Mouse (Mus musculus): Measurements from ENCODE around the gene Cdc42ep5.
A peak's percentile ranks its signal among the peaks of the same experiment; 100 is the strongest.

The Cdc42ep5 gene

DNA sequence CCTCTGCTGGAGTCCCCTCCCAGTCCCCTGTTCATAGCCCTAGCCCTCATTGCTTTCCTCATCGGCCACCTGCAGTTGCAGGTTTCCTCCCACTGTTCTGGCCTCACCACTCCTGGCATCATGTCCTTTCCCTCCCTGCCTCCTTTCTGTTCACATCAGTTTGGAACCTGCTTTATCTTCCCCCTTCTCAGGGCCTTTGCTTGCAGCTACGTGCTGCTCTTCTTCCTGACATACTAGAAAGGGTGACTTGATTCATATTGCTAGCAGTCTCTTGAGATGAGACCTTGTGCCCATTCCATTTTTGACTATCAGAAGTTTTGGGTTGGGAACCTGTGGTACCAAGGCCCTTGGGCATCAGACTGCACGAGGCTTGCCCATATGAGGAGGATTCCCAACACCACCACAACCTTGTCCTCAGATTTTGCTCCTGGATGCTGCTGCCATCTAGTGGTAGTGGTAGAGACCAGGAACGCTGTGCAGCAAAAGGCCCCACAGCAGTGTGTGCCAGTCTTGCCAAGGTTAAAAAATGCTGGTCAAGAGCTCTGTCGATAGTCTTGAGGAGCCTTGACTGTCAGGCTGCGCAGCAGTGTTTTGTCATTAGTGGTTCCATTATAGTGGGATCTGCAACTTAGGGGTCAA, 19.0 kb downstream of the Cdc42ep5 start:
- peak; percentile 92 for DNase-seq

DNA sequence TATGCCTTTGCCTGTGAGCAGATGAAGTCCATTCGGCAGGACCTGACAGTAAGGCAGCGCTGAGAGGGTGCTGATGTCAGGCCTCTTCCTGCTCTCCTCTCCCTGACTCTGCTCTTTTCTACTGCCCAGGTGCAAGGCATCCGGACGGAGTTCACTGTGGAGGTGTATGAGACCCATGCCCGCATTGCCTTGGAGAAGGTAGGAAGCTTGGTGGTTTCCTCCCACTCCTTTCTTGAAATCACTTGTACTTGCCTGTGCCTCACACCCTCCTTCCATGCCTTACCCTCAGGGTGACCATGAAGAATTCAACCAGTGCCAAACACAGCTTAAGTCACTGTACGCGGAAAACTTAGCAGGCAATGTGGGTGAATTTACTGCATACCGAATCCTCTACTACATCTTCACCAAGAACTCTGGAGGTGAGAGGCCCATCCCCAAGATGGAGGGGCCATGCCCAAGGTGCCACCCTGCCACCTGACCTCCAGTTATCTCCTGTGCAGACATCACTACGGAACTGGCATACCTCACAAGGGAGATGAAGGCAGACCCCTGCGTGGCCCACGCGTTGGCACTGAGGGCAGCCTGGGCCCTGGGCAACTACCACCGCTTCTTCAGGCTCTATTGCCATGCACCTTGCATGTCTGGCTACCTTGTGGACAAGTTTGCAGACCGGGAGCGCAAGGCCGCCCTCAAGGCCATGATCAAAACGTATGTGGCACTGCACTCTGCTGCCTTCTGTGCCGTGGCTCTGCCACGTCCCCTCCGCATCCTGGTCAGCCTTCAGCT, 19.7 kb downstream of the Cdc42ep5 start:
- DNase-seq, result peak; percentile 91

DNA sequence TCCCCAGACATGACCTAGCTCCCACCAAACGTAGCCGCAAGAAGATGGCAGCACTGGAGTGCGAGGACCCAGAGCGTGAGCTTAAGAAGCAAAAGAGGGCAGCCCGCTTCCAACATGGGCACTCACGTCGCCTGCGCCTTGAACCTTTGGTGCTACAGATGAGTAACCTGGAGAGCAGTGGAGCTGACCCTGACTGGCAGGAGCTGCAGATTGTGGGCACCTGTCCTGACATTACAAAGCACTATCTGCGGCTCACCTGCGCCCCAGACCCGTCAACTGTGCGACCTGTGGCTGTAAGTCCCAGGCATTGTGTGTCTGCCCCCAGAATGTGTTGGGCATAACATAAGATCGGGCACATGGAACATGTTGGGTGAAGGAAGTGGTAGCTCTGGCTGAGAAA, 20.6 kb downstream of the Cdc42ep5 start:
- DNase-seq, result peak; percentile 87

DNA sequence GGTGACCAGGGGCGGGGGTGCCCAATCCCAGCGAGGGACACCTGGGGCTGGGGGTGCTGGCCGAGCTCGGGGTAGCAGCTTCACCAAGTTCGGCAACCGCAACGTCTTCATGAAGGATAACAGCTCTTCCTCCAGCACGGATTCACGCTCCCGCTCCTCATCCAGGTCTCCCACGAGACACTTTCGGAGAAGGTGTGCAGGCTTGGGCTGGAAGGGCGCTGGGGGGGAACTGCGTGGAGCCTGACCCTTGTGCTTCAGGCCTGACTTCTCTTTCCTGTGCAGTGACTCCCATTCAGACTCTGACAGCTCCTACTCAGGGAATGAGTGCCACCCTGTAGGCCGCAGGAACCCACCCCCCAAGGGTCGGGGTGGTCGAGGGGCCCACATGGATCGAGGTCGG, 21.2 kb downstream of the Cdc42ep5 start:
- DNase-seq, result peak; percentile 89

GRCm38 (mm10) chr7:4142796-4143445, 21.7 kb downstream of the Cdc42ep5 start:
- DNase-seq, result peak; percentile 85

DNA sequence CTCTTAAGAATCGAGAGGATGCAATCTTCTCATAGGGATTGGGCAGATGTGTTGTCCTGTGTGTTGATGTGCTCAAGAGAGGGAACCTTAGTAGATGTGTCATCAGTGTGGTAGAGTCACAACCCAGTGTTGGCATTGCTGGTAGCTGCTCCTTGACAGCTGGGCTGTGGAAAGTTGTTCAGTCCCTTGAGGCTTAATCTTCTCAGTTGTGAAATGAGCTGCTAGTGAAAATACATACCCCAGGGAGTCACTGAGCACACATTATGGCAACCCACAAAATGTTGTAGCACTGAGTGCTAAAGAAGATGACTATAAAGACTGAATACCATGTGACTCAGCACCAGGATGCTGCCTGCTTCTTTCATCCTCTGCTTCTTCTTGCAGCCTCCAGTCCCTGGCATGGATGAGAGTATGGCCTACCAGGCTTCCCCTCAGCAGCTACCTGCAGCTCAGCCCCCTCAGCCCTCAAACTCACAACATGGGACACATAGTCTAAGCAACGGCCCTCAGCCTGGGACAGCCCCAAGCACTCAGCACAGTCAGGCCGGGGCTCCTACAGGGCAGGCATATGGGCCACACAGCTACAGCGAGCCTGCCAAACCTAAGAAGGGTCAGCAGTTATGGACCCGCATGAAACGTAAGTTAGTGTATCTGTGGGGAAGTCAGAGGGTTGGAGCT, 22.9 kb downstream of the Cdc42ep5 start:
- DNase-seq, result peak; percentile 86

DNA sequence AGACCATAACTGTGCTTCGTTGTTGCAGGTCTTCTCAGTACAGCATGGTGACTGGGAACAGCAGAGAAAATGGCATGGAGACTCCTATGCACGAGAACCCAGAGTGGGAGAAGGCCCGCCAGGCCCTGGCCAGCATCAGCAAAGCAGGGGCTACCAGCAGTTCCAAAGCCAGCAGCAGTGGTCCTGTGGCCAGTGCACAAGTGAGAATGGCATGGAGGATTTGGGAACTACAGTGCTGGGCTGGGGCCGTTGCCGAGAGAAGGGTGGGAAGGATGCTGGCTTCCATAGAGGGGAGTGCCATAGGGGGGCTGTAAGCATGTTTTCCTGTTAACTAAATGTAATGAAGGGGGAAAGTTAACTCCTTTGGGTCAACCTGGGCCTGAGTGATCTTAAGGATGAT, 25.3 kb downstream of the Cdc42ep5 start:
- DNase-seq, result peak; percentile 87

- peak; percentile 83 for DNase-seq
Measured at GRCm38 (mm10) chr7:4138671-4139070, 26.0 kb downstream of the Cdc42ep5 start.

DNA sequence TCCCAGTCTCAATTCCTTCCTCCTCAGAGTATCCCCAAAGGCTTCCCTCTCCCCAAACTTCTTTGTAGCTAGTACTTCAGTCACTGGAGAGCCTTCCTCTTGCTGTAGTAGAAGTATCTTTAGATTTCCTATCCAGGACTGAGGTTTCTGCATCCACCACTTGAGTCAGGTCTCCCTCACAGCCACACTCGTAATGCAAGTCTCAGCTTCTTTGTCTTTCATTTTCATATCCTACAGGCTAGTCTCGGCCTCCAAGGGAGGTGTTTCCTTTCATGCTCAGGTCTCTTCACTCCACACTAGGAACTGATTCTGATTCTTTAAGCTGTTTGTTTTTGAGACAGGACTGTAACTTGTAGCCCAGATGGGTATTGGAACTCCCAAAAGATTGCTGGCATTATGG, 26.5 kb downstream of the Cdc42ep5 start:
- DNase-seq, result peak; percentile 80

- no peak for DNase-seq
Measured at GRCm38 (mm10) chr7:4137746-4138145, 26.9 kb downstream of the Cdc42ep5 start.

DNA sequence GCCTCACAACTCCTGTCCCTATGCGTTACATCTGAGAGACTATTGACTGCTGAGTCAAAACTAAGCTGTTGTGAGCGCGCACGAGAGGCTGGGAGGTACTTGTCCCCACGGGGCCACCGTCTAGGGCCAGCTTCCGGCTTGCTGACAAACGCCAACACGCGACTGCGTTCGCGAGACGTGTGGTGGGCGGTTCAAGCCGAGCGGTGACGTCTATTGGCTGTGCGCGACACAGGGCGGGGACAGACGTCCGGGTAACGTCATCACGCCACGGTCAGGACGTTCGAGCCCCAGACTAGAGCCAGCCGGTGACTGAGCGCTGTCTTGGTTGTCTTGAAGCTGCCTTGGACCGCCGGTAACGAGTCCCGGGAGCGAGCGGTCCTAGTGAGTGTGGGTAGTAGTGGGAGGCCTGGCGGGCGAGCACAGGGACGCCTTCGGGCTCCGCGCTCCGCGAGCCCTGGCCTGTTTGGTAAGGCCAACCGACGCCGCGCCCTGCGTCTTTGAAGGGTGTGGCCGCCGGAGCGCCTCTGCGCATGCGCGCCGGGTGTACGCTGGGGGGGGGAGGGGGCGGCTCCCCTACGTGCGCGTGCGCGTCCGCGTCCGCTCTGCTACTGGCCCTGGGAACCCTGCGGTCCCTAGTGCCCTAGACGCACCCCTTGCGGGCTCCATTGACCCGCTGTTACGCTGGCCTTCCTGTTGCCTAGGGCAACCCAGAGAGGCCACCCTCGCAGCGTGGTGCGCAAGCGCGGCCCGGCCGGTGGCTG, 27.7 kb downstream of the Cdc42ep5 start, which contains the start of gene Leng8:
Gene Leng8, plus strand, starts transcription at position 269 of the 761 bp plus-strand sequence.
- peak; percentile 100 for DNase-seq

GRCm38 (mm10) chr7:4136404-4136770, 28.3 kb downstream of the Cdc42ep5 start:
- no peak for DNase-seq

- DNase-seq, result peak; percentile 50
Measured at GRCm38 (mm10) chr7:4134911-4135310, 29.7 kb downstream of the Cdc42ep5 start.

DNA sequence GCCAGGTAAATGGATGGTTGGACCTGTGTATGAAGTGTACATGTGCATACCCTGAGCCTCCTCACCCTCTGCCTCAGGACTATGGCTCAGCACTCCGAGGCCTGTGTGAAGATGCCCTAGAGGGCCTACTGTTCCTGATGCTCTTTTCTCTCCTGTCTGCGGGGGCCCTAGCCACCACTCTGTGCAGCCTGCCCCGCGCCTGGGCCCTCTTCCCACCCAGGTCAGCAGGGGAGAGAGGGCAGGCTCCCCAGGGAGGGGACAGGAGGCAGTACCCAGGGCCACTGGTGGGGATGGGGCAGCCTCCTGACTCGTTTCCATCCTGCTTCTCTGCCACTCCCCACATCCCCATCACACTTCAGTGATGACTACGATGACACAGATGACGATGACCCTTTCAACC, 31.7 kb downstream of the Cdc42ep5 start:
- DNase-seq, result peak; percentile 85

DNA sequence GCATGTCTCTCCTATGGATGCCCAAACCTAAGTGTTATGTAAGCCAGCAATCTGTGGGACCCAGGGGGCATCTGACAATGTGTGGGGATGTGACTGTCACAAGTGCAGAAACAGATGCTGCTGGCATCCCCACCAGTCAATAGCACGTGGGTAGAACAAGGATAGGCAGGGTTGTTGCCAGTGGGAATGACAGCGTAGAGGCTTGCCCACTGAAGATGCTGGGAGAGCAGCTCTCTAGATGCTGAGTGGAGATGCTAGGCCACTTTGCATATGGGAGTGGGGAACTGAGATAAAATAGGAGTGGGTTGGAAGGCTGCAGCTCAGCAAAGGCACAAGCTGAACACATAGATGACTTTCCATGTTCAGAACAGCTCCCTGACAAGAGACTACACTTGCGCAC, 32.1 kb downstream of the Cdc42ep5 start:
- no peak for DNase-seq

DNA sequence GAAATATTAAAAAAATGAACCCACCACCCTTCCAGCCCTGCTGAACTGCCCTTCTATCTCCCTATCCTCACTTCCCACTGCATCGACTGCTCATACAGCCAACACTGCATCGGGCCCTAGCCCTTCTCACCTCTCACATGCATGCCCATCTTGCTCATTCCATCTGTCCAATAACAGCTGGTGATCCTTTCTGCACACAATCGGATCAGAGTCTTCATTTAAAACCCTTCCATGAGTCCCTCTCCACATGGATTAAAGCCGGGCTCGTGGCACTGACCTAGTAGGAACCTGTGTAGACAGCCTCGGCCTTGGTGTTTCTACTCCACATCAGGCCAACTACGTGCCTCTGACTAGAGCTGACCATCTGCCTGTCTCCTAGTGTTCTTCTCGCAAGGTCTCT, 32.7 kb downstream of the Cdc42ep5 start:
- DNase-seq, result no peak

DNA sequence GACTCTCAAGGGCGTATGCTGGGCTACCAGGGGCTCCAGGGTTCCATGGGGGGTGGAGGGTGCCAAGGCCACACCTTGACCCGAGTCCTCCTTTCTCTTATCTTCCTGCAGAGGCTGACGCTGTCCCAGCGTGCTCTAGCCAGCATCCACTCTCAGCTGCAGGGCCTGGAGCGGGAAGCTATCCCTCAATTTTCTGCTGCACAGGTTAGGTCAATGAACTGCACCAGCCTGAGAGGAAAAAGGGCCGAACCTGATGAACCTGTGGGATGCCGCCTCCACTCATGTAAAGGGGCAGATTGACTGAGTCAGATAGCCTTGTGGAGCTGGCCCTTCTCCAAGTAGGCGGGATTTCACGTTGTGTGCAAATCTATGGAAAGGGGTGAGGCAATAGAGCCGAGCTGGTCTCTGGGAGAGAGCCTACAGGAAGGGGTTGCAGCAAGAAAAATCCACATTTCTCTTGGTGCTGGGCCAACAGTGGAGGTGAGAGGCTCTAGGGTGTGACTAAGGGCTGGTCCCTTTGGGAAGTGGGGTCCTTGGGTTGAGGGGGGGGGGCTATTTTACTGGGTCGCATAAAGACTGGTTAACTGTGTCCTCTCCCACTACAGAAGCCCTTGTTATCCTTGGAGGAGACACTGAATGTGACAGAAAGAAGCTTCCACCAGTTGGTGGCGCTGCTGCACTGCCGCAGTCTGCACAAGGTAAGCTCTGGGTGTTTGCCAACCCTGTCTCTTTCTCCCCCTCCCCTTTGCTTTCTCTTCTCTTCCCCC, 33.8 kb downstream of the Cdc42ep5 start:
- peak; percentile 94 for DNase-seq

DNA sequence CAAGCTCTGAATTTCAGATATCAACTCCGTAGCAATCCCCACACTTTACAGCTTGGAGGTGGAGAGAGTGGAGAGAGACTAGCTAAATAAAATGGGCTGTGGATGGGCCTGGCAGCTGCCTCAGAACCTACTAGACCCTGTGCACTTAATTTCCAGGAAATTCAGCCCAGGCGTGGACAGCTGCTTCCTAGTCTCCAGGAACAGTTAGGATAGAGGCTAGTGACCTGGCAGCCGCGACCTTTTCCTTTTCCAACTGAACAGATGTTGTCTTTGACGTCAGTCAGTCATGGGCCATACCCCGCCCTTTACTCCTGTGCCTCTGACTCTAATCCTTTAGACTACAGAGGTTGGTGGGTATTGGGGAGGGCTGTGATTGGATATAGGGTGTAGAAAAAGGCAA, 35.8 kb downstream of the Cdc42ep5 start:
- peak; percentile 99 for DNase-seq

DNA sequence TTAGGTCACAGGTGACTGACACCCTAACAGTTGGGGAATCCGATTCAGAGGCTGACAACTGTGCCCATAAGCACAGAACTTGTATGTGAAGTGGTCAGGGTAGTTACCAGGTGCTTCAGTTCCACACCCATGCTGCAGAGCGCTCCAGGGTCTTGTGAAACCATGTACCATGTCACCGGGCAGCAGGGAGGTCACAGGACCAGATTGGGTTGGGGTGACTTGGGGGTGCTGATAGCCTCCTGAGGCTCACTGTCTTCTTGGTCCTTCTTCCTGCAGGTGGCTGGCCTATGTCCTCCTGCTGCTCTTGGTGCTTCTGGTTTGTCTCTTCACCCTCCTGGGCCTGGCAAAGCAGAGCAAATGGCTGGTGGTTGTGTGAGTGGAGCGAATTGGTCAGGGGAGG, 36.8 kb downstream of the Cdc42ep5 start:
- peak; percentile 85 for DNase-seq

DNA sequence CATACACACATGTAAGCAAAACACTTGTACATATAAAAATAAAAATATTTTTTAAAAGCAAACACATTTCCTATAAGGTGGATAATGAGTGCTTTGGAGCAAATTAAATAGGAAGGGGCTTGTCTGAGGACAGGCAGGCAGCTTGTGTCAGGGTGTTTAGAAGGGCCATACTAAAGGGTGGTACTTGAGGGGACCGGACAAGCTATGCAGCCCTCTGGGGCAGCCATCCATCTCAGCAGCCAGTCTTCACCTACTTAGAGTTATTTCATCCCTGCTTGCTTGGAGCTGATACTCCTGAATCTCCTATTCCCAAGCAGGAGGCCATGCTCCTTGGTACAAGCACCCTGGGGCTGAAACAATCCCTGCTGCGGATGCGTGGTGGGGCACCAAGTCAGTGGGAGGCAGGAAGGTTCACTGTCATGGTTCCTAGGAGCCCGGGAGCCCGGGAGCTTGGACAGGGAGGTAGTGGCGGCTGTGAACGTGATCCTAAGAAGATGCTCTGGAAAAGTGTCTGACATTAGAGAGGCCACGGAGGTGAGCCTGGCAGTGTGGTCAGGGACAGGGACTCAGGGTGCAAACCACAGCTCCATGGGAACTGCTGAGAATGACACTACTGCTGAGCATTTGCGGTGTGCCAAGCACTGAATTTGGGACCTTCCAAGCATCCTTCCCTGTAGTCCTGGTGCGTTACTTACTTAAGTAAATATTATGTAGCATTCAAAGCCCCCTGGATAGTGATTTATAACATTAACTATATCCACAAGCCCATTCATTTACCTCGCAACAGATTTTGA, 37.5 kb downstream of the Cdc42ep5 start:
- peak; percentile 89 for DNase-seq

GRCm38 (mm10) chr7:4125306-4125705, 39.4 kb downstream of the Cdc42ep5 start:
- peak; percentile 82 for DNase-seq
